Mouse (Mus musculus): Measurements from ENCODE around the gene Olfr1504.
"Not testable (repeated sequence)": the region's sequence is repeated elsewhere in the genome, so short reads cannot be mapped to it uniquely, and the experiment has no call there.

Gene Olfr1504

DNA sequence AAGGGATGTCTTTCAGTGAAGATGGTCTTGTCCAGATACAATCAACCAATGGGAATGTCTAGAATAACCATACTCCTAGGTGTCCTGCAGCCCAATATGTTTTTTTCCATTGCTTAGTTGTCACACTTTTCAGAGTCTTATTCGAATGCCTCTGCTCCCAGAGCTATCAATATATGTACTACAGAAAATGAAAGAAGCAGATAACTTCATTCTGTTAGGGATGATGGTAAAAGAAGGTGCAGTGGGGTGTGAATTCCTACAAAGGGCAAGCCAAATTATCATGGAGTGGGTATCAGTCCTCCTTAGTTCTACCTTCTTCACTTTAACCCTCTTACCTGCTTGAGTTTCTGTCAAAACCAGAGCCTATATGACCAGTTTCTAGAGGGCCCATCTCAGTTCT lies at the start of gene Olfr1504:
TSS of gene Olfr1504 (minus strand) at position 101 of the 400 bp plus-strand sequence.
- DNase-seq (ENCODE audit: low spot score in 2 of 2), result no peak

DNA sequence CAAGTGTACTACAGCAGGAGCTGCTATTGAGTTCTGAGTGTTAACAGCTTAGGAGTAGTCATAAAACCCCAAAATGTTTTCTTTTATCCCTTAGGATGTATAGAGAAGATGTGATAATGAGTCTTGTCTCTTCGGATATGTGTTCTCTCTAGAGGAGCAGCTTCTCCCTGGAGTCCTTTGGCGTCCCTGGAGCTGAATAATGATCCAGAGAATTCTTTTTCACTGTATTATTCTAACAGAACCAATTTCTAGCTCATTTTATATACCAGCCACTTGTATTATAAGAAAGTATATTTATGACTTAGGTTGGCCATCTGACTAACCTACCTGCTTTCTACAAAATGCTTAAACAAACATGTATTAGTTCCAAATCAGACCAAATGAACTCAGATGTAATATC lies 15.5 kb upstream of the Olfr1504 start, which contains the start of gene Olfr1505:
TSS of gene Olfr1505 (plus strand) at position 301 of the 400 bp plus-strand sequence.
- no peak for DNase-seq (ENCODE audit: low spot score in 2 of 2)

DNA sequence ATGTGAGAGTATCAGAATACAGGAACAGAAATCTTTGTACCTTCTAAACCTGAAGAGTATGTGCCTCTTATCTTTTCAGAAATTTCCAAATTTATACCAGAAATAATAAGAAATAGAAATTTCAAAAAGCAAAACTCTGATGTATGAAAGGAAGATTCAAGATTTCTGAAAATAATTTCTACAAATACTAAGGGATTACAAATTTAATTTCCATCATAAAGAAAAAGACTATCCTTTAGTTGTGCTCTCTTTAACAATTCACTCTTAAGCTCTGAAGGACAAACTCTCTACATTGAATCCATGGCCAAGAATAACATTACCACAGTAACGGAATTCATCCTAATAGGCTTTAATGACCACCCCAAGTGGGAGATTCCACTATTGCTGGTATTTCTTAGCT lies 36.2 kb downstream of the Olfr1504 start, which contains the start of gene Olfr1502:
TSS of gene Olfr1502 (plus strand) at position 301 of the 400 bp plus-strand sequence.
- DNase-seq (ENCODE audit: low spot score in 2 of 2), result no peak

DNA sequence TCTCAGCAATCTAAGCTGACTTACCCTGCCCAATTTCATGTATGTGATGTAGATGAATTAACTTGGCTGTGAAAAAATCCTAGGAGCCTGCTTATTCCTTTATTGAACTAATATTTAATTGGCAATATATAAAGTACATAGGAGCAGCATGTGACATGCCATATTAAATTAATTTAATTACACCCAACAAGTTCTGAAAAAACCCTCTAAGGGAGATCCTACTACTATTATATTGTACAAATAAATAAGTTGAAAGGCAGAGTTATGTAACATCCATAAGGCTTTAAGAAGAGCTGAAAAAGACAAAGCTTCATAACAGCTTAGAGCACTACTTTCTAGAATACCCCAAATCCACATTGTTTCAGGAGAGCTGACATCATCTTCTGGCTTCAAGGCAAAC lies 47.1 kb downstream of the Olfr1504 start, which contains the start of gene Olfr1501:
TSS of gene Olfr1501 (minus strand) at position 101 of the 400 bp plus-strand sequence.
- DNase-seq (ENCODE audit: low spot score in 2 of 2), result not testable (repeated sequence)
